Mouse (Mus musculus): Measurements from ENCODE around the gene Dync1i2. TPM values are rescaled to one million over a fixed set of nuclear protein-coding genes. Genes with fewer than 3 reads are reported as not detected.

The Dync1i2 gene
- total RNA-seq, 2 experiments from 2014 or later: 54.5 to 62.8 TPM

DNA sequence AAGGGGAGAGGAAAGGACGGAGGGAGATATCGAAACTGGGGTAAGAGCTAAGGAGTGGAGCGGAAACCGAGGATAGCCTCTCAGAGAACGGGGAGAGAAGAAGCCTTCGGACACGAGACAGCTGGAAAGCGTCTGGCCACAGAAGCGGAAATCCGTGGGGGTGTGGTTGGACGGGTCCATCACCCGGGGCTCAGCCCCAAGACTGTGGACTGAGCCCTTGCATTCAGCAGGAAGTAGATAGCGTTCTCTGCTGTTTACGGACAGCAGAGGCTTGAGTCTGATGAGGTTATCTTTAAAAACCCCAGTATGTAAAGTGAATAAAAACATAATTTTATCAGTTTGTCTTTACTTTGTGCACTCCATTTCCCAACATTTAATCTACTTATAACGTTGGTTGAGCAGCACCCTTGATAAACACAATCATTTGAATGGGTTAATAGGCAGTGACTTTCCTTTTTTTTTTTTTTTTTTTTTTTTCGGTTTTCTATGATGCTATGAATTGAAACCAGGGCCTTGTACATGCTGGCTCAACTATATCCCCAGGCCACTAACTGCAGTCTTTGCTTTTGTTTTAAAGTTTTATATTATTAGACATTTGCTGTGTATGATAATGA, 7.6 kb upstream of the Dync1i2 start:
- no peak for DNase-seq

DNA sequence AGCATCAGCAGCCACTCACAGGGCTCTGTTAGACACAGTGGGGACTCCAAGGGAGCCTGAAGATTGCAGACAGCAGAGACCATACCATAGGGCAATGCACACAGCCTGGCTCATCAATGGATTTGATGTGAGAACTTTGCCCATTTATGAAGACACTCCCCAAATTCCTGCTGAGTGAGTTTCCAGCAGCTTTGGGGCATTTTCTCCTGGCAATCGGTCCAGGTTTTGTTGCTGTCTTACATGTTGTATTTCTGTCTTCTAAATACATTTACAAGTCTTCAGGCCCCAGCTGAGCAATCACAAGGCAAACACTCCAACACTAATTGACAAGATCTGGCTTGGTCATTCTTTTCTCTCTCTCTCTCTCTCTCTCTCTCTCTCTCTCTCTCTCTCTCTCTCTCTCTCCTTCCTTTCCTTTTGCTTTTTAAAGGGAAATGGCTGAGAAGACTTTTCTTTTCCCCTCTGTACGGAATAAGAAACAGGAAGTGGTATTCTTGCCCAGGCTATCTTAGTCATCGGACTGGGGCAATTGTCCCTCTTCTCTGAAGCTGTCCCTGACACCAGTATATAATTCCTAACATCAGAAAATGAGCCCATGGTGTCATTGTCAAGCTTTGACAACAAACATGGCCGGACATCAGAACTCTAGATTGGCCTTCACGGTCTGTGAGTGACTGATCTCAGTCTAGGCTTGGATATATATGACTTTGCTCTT, 2.3 kb upstream of the Dync1i2 start:
- no peak for DNase-seq

DNA sequence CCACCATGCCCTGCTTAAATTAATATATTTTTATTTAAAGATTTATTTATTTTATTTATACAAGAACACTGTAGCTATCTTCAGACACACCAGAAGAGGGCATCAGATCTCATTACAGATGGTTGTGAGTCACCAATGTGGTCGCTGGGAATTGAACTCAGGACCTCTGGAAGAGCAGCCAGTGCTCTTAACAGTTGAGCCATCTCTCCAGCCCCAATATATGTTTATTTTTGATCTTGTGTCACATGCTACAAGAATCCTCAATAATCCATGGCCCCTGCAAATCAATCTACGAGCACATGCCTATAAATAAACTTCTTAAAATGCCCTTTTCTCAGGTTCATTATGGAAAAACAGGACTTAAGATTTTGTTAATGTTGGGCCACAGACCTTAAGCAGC, 410 bp upstream of the Dync1i2 start:
- DNase-seq: no peak

DNA sequence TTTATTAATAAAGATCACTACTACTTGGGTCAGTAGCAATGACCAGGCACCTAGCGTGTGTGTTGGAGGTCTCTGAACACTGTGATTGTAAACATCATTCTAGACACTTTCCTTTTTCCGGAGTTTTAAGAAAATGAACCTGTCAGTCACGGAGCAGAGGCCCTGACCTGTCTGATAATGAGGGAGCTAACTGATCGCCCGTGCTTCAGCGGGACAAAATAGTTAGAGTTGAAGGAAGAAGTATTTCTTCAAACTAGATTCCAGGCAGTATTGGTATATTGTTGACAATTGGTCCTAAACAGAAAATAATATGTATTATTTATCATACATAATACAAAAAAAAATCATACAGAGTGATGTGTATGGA, 837 bp downstream of the Dync1i2 start:
- no peak for DNase-seq

DNA sequence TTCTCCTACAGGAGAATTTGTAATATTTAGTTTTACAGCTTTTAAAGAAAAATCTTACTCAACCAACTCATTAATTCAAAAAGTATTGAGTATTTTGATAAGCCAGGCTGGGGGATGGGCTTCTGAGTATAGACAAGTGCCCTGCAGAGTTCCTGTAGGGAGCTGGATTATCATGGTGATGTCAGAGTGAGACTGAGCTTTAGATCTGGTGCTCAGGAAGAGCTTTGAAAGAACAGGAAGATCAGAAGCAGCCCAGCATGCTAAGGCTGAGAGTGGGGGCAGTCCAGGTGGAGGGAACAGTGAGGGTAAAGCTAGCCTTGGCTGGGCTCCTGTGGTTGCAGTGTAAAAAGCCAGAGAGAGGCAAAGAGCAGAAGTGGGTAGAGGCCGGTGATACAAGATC, 9.5 kb downstream of the Dync1i2 start:
- DNase-seq: no peak

DNA sequence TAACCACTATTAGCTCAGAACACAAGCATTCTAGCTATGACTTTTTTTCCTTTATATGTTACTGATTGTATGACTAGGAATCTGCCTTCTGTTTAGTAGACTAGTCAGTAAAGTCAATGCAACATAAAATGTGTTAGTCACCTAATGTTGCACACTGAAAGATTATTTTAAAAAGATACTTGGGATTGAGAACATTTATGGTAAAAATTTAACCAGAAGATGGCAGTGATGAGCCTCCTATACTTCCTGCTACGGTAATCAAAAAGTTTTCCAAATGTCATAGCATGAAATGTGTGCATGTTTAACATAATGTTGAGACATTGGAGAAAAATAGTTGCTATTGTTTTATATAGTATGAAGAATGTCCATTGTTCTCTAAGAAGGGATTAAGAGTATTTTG, 15.9 kb downstream of the Dync1i2 start:
- no peak for DNase-seq

DNA sequence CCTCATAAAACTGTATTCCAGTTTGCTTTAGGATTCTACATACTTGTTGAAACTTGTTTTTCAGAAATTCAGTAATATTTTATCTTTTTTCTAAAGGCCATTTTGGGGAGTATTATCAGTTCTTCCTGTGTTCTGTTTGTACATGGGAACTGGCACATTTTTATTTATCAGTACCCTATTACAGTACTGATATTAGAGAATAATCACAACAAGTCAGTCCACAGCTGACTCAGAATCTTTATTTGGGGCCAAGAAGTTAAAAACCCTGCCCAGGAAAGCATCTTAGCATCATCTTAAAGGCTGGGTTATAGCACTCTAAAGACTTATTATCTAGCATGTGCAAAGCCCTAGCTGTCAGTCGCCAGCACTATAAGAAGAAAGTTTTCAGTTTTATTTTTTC, 18.1 kb downstream of the Dync1i2 start:
- DNase-seq: no peak

DNA sequence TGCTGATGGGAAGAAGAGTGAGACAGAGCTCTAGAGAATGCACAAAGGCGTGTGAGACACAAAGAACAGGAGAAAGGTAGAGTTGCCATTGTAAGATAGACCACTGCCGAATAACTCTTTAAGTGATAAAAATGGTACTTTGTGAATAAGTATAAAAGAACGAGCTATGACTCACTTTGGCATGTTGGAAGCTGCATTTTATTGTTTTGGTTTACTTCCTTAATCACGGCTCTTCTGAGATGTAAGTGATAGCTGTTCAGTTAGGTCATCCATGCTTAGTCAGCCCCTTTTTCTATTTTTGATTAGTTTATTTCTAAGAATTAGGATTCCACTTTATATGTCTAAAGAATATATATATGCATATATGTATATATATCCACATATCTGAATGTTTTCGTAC, 20.4 kb downstream of the Dync1i2 start:
- DNase-seq: no peak

DNA sequence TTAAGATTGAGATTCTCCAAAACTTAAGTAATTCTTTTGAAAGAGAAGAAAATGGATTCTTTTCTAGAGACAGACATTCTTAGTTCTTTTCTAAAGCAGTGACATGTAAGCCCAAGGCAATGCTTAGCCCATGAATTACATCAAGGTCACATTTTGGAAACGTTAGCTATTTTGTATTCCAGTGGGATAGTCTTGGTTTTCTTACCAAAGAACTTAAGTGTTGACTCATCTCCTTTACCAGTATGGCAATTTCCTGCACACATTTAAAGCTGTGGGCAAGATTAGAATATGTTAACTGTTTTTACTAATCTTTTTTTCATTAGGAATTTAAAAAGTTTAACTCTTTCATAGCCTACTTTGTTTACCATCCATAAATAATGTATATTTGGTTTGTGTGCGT, 21.5 kb downstream of the Dync1i2 start:
- DNase-seq: no peak

DNA sequence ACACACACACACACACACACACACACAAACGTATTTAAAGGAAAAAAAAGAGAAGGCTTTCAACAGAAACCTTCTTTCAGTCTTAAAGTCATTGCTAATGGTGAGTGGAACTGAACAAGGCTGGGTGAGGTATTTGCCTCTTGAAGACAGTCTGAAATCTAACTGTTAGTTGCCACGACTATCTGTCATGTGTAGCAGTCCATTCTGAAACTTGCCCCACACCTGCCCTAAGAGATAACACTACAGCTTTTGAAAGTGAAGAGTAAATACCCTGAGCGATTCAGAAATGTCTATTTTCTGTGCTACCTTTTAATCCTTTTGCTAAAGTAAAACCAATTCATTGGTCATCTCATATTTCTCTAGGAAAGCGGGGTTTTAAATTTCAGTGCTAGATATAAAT, 23.9 kb downstream of the Dync1i2 start:
- no peak for DNase-seq

DNA sequence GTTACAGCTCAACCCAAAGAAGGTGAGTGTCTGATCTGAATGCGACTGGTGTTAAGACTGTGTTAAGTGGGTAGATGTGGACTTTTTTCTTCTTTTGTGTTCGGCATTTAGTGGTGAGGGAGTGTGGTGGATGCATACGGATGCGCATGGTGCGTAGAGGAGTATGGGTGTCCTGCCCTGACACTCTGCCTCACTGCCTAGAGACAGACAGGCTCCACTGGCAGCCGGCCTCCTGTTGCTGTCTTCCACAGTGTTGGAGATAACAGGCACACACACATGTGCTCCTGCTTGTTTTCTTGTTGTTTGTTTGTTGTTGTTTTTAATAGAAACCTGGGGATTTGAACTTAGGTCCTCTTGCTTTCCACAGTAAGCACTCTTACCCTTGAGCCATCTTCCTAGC, 24.5 kb downstream of the Dync1i2 start:
- DNase-seq: no peak

DNA sequence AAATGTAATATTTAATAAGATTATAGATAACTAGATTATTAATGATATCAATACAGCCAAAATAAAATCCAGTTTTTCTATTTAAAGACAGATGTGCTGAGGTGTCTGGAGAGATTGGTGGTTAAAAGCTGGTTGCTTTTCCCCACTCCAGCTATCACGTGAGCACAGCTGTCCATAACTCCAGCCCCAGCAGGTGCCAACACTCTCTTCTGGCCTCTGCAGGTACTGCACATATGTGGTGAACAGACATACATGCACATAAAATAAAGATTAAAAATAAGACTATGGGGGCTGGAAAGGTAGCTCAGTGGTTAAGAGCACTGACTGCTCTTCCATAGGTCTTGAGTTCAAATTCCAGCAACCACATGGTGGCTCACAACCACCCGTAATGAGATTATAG, 30.0 kb downstream of the Dync1i2 start:
- no peak for DNase-seq

DNA sequence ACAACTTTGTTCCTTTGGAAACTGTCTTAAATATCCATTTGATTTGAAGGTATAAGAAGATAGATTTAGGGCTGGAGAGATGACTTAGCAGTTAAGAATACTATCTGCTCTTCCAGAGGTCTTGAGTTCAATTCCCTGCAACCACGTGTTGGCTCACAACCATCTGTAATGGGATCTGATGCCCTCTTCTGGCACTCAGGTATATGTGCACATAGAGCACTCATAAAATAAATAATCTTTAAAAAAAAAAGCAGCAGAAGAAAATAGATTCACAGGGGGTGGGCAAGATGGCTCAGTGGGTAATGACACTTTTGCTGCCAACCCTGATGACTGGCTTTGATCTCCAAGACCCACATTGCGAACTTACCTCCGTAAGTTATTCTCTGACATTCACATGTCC, 30.7 kb downstream of the Dync1i2 start:
- no peak for DNase-seq

DNA sequence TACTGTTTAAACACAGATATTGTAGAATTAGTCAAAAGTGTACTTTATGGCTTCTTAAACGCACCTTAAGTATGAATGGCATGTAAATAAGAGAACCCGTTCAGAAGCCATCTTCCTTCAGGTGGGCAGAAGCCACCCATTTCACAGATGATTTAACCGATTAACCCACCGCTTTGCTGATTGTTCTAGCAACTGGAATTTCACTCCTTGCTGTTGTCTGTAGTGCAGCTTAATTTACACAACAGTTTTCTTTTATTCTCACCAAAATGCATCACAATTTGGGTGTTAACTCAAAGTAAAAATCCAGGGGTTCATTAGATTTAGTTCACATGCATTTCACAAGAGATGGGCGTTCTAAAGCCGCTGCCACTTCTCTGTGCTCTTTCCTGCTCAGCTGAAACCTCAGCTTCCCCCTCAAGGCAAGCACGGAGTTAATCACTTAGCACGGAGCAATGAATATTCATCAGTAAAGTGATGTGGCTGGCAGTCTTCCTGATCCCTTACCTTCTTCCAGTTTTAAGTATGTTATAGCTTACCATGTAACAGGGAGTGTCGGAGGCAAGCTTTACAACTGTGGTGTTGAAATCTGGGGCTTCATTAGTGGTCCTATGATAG, 31.7 kb downstream of the Dync1i2 start:
- no peak for DNase-seq

DNA sequence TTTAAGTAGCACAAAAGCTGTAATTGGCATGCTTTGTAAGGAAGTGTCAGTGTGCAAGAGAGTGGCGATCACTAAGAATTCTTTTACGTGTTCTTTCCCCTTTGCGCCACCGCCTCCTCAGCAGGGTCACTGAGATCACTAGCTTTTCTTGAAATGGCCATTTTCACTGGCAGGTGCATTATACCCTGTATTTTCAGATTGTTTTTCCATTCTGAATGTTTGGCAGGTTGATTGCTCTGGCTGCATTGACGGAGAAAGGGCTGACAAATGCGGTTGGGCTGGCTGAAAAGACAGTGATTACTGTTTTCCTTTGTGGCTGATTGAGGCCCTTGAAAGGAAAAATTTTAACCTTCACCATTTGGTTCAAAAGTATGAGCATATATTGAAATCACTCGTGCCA, 33.3 kb downstream of the Dync1i2 start:
- DNase-seq: no peak

DNA sequence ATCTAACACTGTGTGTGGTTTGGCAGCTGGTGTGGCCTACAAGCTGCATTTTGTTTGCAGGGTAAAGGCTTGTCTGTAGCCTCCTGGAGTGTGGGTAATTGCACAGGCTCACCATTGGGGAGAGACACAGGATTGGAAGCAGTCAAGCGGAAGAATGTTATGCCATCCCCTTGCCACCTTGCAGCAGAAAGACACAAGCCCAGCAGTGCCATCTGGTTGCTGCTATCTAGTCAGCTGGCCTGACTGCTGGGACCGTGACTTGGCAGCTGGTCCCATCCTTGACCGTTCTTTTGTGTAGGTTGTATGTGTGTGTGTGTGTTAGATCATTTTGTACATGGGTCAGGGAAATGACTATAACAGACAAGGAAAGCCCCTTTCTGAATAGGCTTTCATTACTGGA, 33.9 kb downstream of the Dync1i2 start:
- no peak for DNase-seq

DNA sequence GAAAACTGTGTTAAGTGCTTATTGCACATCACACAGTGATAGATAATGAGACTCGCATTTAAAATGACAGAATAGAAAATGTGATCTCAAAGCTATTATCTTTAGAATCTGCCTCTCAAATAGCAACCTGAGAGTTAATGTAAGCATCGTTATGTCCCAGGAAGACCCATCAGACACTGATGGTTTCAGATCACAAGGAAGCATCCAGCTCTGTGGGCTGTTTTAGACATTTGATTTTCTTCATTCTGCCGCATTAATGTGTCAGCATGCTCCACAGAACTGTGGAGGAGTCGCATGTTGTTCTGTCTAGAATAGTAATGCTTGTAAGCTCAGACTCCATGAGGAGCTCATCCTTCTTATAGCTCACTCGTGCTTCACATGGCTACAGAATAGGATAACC, 34.6 kb downstream of the Dync1i2 start:
- no peak for DNase-seq

DNA sequence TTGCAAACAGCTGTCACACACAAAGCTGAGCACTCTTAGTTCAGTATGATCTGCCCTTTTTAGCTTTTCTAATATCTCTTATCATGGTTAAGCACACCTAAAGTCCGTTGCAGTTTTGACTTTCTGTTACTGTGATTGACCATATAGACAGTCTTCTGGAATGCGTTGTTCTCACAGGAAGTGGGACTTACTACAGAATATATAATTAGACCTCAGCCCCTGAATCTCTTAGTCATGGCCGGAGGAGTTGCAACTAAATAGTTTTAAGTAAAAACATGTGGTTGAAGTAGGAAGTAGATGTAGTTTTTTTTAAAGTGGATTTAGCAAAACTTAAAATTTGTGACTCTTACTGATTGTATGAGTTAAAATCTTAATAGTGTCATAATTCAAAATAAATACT, 36.6 kb downstream of the Dync1i2 start:
- DNase-seq: no peak

DNA sequence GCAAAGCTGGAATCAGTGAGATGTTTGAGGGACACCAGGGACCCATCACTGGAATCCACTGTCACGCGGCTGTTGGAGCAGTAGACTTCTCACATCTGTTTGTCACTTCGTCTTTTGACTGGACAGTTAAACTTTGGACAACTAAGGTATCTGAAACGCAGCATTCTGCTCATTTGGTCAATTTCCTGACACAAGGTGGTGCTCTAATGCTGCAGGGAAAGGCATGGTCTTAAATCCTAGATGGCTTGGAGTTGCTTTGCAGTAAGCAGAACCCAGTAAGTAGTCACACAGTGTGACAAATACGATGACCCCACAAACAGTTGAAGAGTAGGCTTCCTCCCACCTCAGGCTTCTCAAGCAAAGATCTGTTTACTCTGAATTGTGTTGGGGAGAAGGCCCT, 39.3 kb downstream of the Dync1i2 start:
- DNase-seq: no peak

DNA sequence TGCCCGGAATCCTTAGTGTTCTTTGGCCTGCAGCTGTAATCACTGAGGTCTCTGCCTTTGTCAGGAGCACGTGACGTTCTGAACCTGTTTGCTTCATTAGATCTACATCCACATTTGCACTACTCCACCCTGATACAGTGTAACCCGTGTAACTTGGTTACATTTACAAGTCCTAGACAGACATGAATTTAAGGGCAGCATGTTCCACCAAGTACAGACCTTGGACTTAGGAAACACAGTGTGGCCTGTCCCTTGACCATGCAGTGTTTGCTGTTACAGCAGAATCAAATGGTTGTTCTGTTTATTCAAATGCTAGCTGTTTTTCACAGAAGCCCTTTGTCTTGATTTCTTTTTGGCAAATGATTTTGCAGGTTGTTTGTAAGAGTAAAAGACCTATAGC, 43.3 kb downstream of the Dync1i2 start:
- DNase-seq: no peak

DNA sequence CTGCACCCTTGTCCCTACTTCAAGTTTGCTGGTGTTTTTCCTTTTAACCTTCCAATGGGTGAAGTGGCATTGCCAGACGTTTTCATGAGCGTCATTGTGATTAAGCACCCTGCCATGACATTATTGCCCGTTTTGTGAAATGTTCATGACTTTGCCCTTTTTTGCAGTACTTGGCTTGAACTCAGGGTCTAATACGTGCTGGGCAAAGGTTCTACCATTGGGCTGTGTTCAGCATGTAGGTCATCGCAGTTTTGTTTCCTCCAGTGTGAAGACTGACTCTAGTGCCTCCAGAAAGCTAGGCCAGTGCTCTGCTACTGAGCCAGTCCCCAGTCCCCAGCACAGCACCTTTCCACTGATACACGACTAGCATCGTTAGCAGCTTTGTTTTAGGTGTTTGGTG, 45.1 kb downstream of the Dync1i2 start:
- no peak for DNase-seq

DNA sequence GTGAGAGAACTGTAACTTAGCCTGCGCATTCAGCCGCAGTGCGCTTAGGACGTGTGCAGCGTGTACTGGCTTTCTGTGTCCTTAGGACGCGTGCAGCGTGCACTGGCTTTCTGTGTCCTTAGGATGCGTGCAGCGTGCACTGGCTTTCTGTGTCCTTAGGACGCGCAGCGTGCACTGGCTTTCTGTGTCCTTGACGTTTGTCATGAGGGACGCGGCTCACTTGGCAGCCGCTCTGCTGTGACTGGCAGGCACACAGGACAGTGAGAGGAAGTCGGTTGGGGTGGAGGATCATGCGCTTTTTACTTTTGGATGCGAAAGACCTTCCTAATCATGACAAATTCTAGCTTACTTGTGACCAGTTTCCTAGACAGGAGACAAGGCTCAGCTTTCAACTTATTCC, 53.1 kb downstream of the Dync1i2 start:
- DNase-seq: no peak

DNA sequence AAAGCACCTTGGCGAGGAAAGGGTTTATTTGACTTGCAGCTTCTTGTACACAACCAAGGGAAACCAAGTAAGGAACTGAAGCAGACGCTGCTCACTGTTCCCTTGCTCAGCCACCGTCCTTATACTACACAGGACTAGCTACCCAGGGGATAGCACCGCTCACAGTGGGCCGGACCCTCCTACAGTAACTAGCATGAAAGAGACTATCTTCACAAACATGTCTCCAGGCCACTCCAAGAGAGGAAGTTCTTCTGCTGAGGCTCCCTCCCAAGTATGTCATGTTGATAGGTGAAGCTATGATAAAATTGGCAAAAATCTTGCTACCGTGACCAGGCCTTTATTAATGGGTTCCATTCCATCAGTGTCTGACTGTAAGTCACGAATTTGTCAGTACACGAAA, 57.2 kb downstream of the Dync1i2 start:
- DNase-seq: no peak

DNA sequence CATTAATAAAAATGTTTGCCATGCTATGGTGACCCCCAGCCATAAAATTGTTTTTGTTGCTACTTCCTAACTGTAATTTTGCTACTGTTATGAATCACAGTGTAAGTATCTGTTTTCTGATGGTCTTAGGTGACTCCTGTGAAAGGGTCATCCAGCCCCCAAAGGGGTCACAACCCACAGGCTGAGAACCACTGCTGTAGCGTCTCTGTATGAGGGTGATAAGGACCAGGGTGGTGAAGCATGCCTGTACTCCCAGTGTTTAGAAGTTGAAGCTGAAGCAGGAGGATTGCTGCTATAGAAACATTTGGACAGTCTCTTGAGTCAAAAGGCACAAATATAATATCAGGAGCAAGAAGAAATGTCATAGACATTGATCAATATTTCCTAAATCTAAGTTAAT, 57.8 kb downstream of the Dync1i2 start:
- DNase-seq: no peak
